Mouse (Mus musculus) lung, adult 2 months (tissue): ENCODE results near the gene Jun.

Experiments used
- CTCF ChIP-seq: fragments of 200-500 bp; IDR thresholded peaks from 2 replicates; pipeline ENCODE4 v1.5.1; 2011; ENCODE audit warnings: mild to moderate bottlenecking, low read length, control low read depth; ENCODE audit not compliant: insufficient read depth
- POLR2A ChIP-seq: fragments of 200-500 bp; IDR thresholded peaks from 2 replicates; pipeline ENCODE4 v1.6.1; 2011; ENCODE audit warnings: low read depth, mild to moderate bottlenecking, control low read depth, low read length, borderline replicate concordance; ENCODE audit errors: extremely low read depth

GRCm38 (mm10) chr4:95054336-95054735 lies 2.3 kb upstream of the Jun start:
- TF ChIP-seq CTCF (no peak), POLR2A (no peak)
